Mouse (Mus musculus) retina, postnatal 7 days (tissue): ENCODE results near the gene Smpd3.
"Not testable (repeated sequence)": the region's sequence is repeated elsewhere in the genome, so short reads cannot be mapped to it uniquely, and the experiment has no call there.

ENCODE experiments used
- DNase-seq: peaks from one replicate; pipeline ENCODE4 v3.0.0-alpha.2; 2012; ENCODE audit warnings: low read depth, low spot score

Gene Smpd3

GRCm38 (mm10) chr8:106326624-106327023 lies 11.2 kb downstream of the Smpd3 start:
- DNase-seq, result no peak

GRCm38 (mm10) chr8:106321434-106321833 lies 16.4 kb downstream of the Smpd3 start:
- DNase-seq, result no peak

GRCm38 (mm10) chr8:106320002-106320401 lies 17.8 kb downstream of the Smpd3 start:
- DNase-seq, result no peak

- DNase-seq, result no peak
Measured at GRCm38 (mm10) chr8:106317091-106317490, 20.7 kb downstream of the Smpd3 start.

- DNase-seq, result no peak
Measured at GRCm38 (mm10) chr8:106316506-106316905, 21.3 kb downstream of the Smpd3 start.

- no peak for DNase-seq
Measured at GRCm38 (mm10) chr8:106315402-106316187, 22.2 kb downstream of the Smpd3 start.

GRCm38 (mm10) chr8:106313799-106314198 lies 24.0 kb downstream of the Smpd3 start:
- DNase-seq, result no peak

GRCm38 (mm10) chr8:106313120-106313737 lies 24.6 kb downstream of the Smpd3 start:
- no peak for DNase-seq

GRCm38 (mm10) chr8:106311967-106312366 lies 25.8 kb downstream of the Smpd3 start:
- DNase-seq, result no peak

GRCm38 (mm10) chr8:106310026-106310652 lies 27.6 kb downstream of the Smpd3 start:
- DNase-seq, result no peak

GRCm38 (mm10) chr8:106308082-106308786 lies 29.6 kb downstream of the Smpd3 start:
- DNase-seq, result not testable (repeated sequence)

- DNase-seq, result no peak
Measured at GRCm38 (mm10) chr8:106307586-106307985, 30.2 kb downstream of the Smpd3 start.

- DNase-seq, result not testable (repeated sequence)
Measured at GRCm38 (mm10) chr8:106306711-106307248, 31.0 kb downstream of the Smpd3 start.

- no peak for DNase-seq
Measured at GRCm38 (mm10) chr8:106306076-106306475, 31.7 kb downstream of the Smpd3 start.

GRCm38 (mm10) chr8:106305301-106305700 lies 32.5 kb downstream of the Smpd3 start:
- DNase-seq, result no peak

GRCm38 (mm10) chr8:106304321-106304720 lies 33.5 kb downstream of the Smpd3 start:
- no peak for DNase-seq

- DNase-seq, result no peak
Measured at GRCm38 (mm10) chr8:106300739-106301715, 36.8 kb downstream of the Smpd3 start.

- no peak for DNase-seq
Measured at GRCm38 (mm10) chr8:106299686-106300085, 38.1 kb downstream of the Smpd3 start.

- DNase-seq, result no peak
Measured at GRCm38 (mm10) chr8:106298846-106299245, 38.9 kb downstream of the Smpd3 start.

- no peak for DNase-seq
Measured at GRCm38 (mm10) chr8:106298261-106298660, 39.5 kb downstream of the Smpd3 start.
